ENCODE assay signal across 12 mouse cellular contexts in the genomic region with DNA sequence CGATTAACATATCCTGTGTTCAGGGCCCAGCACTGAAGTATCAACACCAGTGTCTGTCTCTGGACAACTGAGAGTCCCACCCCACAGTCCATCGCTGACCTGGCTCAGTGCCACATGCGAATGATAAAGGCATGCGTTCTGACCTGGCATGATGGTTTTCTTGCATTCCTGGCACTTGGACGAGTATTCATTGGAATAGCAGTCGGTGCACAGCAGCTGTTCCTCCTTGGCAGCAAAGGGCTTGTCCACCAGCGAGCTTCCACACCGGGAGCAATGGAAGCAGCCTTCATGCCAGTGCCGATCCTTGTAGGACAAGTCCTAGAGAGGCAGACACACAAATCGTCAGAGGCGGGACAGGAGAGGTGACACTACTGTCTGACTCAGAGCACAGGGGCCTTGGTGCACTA. TPM values are rescaled to one million over a fixed set of nuclear protein-coding genes. Genes with fewer than 3 reads are reported as not detected.
DNase-seq lines count a peak whose midpoint lies in the region; ATAC-seq lines count a peak whose summit lies in the region.
"Had no signal": no experiment of that assay in that cellular context is flagged by ENCODE, and none has a peak within 500 bp of the region (broad histone marks: within the 10 kb centered on the region; RNA-seq: fewer than 3 reads in every experiment).

No protein-coding gene starts in this region.

- intact Hi-C loops in gastrocnemius, postnatal 14 days (cut with DNase I; ENCODE audit: low total_unique reads), result loop anchor here (2.0 kb wide), 1 partner anchor 121 kb away; no protein-coding TSS in a partner anchor

- no peak overlapping the region for H3K27ac ChIP-seq in lung, embryonic 15.5 days
- no peak overlapping the region for H3K27ac ChIP-seq in hindbrain, embryonic 14.5 days
- H3K27ac ChIP-seq: embryonic facial prominence, embryonic 15.5 days; macrophage; neural tube, embryonic 13.5 days had no signal

- DNase-seq in gastrocnemius, postnatal 14 days, result peak; percentile 25
- DNase-seq in gastrocnemius, postnatal 25 days, result no peak
- DNase-seq in lung, adult 18-20 months, result no peak
- DNase-seq in R1 (ENCODE audit: low read depth, low spot score), result peak; percentile 13
- peak; percentile 26 to 36 for DNase-seq in cerebellum, postnatal 36 days
- DNase-seq in hindbrain, embryonic 14.5 days (ENCODE audit: low spot score), result no peak
- no peak for DNase-seq in layer of hippocampus, adult 18-20 months (ENCODE audit: low spot score in 2 of 2)
- DNase-seq: kidney, adult 8-10 months had no signal

- 45% methylated on average over 11 of the region's 11 CpGs for WGBS in lung, embryonic 15.5 days
- 71% methylated on average over 11 of the region's 11 CpGs for WGBS in hindbrain, embryonic 14.5 days

- ATAC-seq in lung, embryonic 15.5 days (ENCODE audit: borderline replicate concordance, extremely low read depth, low FRiP score, low TSS enrichment), result peak; percentile 40; the same call in 1 of the 2 replicates
- ATAC-seq in hindbrain, embryonic 14.5 days (ENCODE audit: low FRiP score), result no peak

- no peaks in the 10 kb centered on the region for H3K27me3 ChIP-seq in lung, embryonic 15.5 days
- no peaks in the 10 kb centered on the region for H3K27me3 ChIP-seq in hindbrain, embryonic 14.5 days (ENCODE audit: control insufficient read depth, insufficient read depth, low read length)
- H3K27me3 ChIP-seq: embryonic facial prominence, embryonic 15.5 days; neural tube, embryonic 13.5 days had no signal

- no peaks in the 10 kb centered on the region for H3K36me3 ChIP-seq in lung, embryonic 15.5 days
- H3K36me3 ChIP-seq in hindbrain, embryonic 14.5 days (replicated peaks; ENCODE audit: control insufficient read depth, insufficient read depth), result no peaks in the 10 kb centered on the region
- H3K36me3 ChIP-seq: embryonic facial prominence, embryonic 15.5 days; neural tube, embryonic 13.5 days had no signal

- H3K4me3 ChIP-seq in lung, embryonic 15.5 days, result no peak overlapping the region
- H3K4me3 ChIP-seq in hindbrain, embryonic 14.5 days (replicated peaks; ENCODE audit: low read length), result no peak overlapping the region
- H3K4me3 ChIP-seq: embryonic facial prominence, embryonic 15.5 days; neural tube, embryonic 13.5 days had no signal

- H3K9ac ChIP-seq in lung, embryonic 15.5 days, result no peak overlapping the region
- no peak overlapping the region for H3K9ac ChIP-seq in hindbrain, embryonic 14.5 days
- H3K9ac ChIP-seq: embryonic facial prominence, embryonic 15.5 days; neural tube, embryonic 13.5 days had no signal

- H3K9me3 ChIP-seq in lung, embryonic 15.5 days, result no peaks in the 10 kb centered on the region
- H3K9me3 ChIP-seq in hindbrain, embryonic 14.5 days (ENCODE audit: control insufficient read depth, low read length), result no peaks in the 10 kb centered on the region
- H3K9me3 ChIP-seq: embryonic facial prominence, embryonic 15.5 days; neural tube, embryonic 13.5 days had no signal

- H3K4me2 ChIP-seq in lung, embryonic 15.5 days, result no peak overlapping the region
- H3K4me2 ChIP-seq in hindbrain, embryonic 14.5 days (replicated peaks), result no peak overlapping the region
- H3K4me2 ChIP-seq: embryonic facial prominence, embryonic 15.5 days; neural tube, embryonic 13.5 days had no signal

- H3K4me1 ChIP-seq in lung, embryonic 15.5 days, result peaks cover 12% of the 10 kb centered on the region; the same call in 1 of the 2 replicates
- no peaks in the 10 kb centered on the region for H3K4me1 ChIP-seq in hindbrain, embryonic 14.5 days (replicated peaks; ENCODE audit: control insufficient read depth, insufficient read depth, low read length)
- H3K4me1 ChIP-seq: neural tube, embryonic 13.5 days had no signal

RNA-seq across cellular contexts. Expression of gene AI597479, which starts 43.0 kb away (rescaled TPM):
- 10 to 100 TPM; 10.8 to 10.9 TPM for total RNA-seq in gastrocnemius, postnatal 14 days (2021)
- total RNA-seq in gastrocnemius, postnatal 25 days (2021), result 10 to 100 TPM; 12.4 to 12.9 TPM
- polyA plus RNA-seq in lung, embryonic 15.5 days (2015; fragmentation: Nextera tagmentation; extraction: Ambion mirVana), result 32.4 and 33.3 TPM in 2 replicates
- 48.3 and 50.3 TPM in 2 replicates for polyA plus RNA-seq in hindbrain, embryonic 14.5 days (2014; fragmentation: Nextera tagmentation; extraction: Ambion mirVana)
- 10 to 100 TPM; 27.5 to 27.8 TPM for total RNA-seq in layer of hippocampus, adult 18-20 months (2021)

RNA-seq across cellular contexts. Expression of gene Tgfbrap1, which starts 43.1 kb away (rescaled TPM):
- total RNA-seq in gastrocnemius, postnatal 14 days (2021), result 10 to 100 TPM in 1 of 2 experiments, 1 to 10 TPM in 1; 9.1 to 10.3 TPM
- total RNA-seq in gastrocnemius, postnatal 25 days (2021), result 10 to 100 TPM; 10.2 to 10.5 TPM
- 8.3 and 10.3 TPM in 2 replicates for polyA plus RNA-seq in lung, embryonic 15.5 days (2015; fragmentation: Nextera tagmentation; extraction: Ambion mirVana)
- 19.5 and 20.9 TPM in 2 replicates for polyA plus RNA-seq in hindbrain, embryonic 14.5 days (2014; fragmentation: Nextera tagmentation; extraction: Ambion mirVana)
- 10 to 100 TPM; 37.7 to 38.1 TPM for total RNA-seq in layer of hippocampus, adult 18-20 months (2021)

RNA-seq across cellular contexts. Expression of gene Fhl2, which starts 55.2 kb away (rescaled TPM):
- 10 to 100 TPM in 1 of 2 experiments, 1 to 10 TPM in 1; 6.5 to 11.0 TPM for total RNA-seq in gastrocnemius, postnatal 14 days (2021)
- total RNA-seq in gastrocnemius, postnatal 25 days (2021), result 1 to 10 TPM; 1.7 to 5.9 TPM
- polyA plus RNA-seq in lung, embryonic 15.5 days (2015; fragmentation: Nextera tagmentation; extraction: Ambion mirVana), result 35.0 and 36.9 TPM in 2 replicates
- 31.2 and 31.4 TPM in 2 replicates for polyA plus RNA-seq in hindbrain, embryonic 14.5 days (2014; fragmentation: Nextera tagmentation; extraction: Ambion mirVana)
- total RNA-seq in layer of hippocampus, adult 18-20 months (2021), result 10 to 100 TPM; 28.5 to 34.0 TPM
- polyA plus RNA-seq: macrophage had no signal

Comparison
In these comparisons a context has a peak if more than half of its experiments do, and no peak if none do; other contexts are left out.
1. DNase-seq: peak in gastrocnemius, postnatal 14 days (single experiment), R1 (single experiment) and cerebellum, postnatal 36 days (2 of 2); none in gastrocnemius, postnatal 25 days (single experiment), lung, adult 18-20 months (0 of 2), hindbrain, embryonic 14.5 days (single experiment) and layer of hippocampus, adult 18-20 months (0 of 2).